Mouse (Mus musculus) gastrocnemius, adult 18-20 months (tissue): ENCODE results near the gene Ccdc63. TPM values are rescaled to one million over a fixed set of nuclear protein-coding genes. Genes with fewer than 3 reads are reported as not detected.
A peak's percentile ranks its signal among the peaks of the same experiment; 100 is the strongest.
"Not testable (repeated sequence)": the region's sequence is repeated elsewhere in the genome, so short reads cannot be mapped to it uniquely, and the experiment has no call there.

Source experiments
- DNase-seq: peaks from one replicate; pipeline ENCODE4 v3.0.0; 2021; ENCODE audit warnings: low spot score
- total RNA-seq, 2 experiments: library from RNA; stranded (reverse); gene quantifications; 2 replicates each; pipeline ENCODE4 v1.2.3; 2021

The Ccdc63 gene
- total RNA-seq, 2 experiments from 2014 or later, result not detected

- no peak for DNase-seq
Measured at GRCm38 (mm10) chr5:122149259-122149658, 8.6 kb upstream of the Ccdc63 start.

DNA sequence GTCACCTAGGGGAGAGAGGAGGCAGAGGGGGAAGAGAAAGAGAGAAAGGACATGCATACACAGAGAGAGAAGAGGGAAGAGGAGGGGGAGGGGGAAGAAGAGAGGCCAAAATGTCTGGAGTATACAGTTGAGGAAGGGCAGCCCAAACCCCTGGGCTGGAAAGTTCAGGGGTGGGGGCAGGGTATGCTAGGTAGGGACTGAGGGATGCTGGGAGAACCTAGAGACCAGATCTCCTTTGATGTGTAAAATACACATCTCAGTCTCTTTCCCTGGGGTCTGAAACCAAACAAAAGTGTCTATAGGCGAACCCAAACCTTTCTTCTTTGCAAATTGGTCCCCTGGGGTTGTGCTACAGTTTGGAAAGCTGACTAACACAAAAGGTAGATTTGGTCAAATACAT is 7.5 kb upstream of the Ccdc63 start:
- no peak for DNase-seq

DNA sequence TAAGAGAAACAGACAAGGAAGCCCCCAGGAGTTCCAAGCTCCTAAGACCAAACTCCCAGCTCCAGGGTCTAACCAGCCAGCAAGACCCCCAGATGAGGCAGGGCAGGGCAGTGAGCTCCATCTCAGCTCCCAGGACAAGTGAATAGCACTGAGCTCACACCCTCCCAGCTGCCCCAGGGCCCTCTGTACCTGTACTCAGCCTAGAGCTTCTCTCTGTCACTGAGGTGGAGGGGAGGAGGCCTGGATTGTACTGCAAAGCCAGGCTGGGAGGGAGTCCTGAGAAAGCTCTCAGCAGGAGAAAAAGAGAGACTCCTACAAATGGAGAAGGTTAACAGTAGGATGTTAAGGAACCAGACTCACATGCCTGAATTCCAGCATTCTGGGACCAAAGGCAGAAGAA is 6.0 kb upstream of the Ccdc63 start:
- DNase-seq, result no peak

DNA sequence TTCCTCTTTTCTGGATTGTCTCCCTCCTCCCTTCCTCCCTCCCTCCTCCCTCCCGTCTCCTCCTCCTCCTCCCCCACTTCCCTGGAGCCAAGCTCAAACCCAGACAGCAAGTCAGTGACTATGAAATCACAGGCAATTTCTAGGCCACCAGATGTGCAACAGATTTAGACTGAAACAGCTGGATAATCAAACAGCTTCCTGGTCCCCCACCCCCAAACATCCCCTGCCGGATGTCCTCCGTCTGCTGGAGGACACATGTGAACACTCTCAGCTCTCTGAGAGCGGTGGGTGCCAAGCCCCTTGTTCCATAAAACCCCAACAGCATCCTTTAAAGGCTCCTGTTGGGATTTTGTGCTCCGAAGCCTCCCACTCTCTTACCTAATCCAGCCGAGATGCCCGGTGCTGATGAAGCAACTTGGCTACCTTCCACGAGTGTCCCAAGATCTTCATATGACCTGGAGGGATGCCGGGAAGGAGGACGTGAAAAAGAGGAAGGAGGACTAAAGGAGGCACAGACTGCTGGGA is 5.5 kb upstream of the Ccdc63 start:
- peak; percentile 87 for DNase-seq

DNA sequence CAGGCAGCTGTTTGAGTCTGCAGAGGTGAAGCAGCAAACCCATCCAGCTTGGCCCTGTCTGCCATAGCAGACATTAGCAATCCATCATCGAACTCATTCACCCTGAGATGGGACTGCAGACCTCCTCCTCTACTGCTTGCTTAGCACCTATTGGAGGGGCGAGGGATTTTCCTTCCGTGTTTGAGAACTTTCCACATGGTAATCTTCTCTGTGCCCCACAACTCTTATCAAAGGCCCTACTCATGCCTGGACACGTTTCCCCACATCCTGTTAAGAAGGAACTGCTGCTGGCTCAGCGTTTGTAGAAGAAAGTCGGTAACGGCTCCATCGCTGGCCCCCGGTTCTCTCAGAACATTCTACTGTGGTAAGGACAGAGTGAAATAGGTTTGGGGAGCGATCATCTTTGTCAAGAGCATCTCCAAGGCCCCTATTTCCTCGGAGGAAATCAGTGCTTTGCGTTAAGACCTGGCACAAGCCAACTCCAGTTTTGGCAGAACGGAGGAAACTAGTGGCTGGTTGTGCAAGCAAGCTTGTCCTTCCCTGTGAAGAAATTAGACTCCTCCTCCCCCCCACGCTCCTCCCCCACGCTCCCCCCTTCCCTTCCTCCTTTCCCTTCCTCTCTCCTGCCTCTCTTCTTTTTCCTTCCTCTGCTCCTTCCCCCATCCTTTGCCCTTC is 4.9 kb upstream of the Ccdc63 start:
- DNase-seq, result peak; percentile 64

GRCm38 (mm10) chr5:122144825-122145224 is 4.2 kb upstream of the Ccdc63 start:
- DNase-seq, result no peak

DNA sequence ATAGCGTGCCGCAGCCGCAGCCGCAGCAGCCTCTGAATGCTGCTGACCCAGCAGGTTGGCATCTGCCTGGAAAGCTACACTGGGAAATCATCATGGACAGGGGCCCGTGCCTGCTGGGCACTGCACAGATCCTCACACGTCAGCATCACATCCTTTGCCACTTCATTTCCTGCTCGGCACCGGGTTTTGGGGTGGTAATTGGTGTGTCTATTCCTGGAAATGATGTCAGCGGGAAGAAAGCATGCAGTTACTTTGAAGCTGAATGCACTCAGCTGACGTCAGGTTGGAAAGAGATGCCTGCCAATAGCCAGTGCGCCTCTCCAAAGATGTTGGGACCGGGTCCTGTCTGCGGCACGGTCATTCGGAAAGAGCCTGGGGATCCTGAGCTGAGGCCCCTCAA is 2.9 kb upstream of the Ccdc63 start:
- DNase-seq, result peak; percentile 54

GRCm38 (mm10) chr5:122142230-122142992 is 1.8 kb upstream of the Ccdc63 start:
- no peak for DNase-seq

DNA sequence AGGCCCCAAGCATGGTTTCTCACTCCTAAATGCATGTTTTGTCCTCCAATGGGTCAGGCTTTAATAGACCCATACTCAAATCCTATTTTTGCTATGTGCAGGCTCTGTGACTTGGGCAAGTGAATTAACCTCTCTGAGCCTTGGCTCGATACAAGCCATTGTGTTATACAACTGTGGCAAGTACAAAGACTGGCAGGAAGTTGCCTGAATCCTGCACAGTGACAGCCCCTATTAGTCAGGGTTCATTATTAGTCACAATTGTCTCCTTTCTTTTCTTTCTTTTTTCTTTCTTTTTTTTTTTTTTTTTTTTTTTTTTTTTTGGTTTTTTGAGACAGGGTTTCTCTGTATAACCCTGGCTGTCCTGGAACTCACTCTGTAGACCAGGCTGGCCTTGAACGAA is 852 bp downstream of the Ccdc63 start:
- DNase-seq, result not testable (repeated sequence)

- DNase-seq, result no peak
Measured at GRCm38 (mm10) chr5:122138856-122139255, 1.8 kb downstream of the Ccdc63 start.

DNA sequence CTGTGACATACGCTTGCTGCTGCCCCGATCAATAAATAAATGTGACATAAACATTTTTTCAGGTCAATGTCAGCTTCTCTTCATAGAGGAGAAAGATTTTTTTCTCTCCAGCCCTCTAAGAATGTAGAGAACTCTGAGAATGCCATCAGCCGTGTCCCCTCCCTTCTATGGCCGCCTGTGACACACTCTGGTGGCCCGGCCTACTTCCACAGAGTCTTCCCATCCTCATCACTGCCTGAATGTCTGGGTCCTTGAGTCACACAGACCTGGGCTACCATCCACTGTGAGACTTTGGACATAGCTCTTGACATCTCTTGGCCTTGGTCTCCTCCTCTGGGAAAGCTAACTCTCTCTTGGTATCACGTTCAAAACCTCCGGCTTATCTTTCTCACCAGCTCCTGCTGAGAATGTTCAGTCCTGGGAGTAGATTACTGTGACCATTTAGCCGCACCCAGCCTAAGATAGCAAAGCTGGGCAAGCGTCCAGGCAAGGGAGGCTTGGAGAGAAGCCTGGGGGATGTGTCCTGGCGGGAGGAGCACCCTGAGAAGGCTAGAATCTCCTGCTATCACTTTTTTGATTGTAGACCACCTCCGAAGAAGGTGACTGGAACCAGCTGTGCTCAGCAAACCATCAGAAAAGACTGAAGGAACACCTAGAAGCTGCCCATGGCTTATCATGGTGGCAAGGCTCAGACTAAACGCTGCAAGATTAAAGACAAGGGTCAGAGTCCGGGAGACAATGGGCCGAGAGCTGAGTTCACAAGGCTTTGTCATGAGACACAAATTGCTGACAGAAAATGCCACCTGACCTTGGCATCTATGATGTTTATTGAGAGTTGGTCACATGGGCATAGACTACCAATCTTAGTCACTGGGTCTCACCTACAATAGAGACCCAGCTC is 3.9 kb downstream of the Ccdc63 start:
- peak; percentile 42 for DNase-seq

GRCm38 (mm10) chr5:122135290-122135882 is 5.2 kb downstream of the Ccdc63 start:
- DNase-seq, result no peak

DNA sequence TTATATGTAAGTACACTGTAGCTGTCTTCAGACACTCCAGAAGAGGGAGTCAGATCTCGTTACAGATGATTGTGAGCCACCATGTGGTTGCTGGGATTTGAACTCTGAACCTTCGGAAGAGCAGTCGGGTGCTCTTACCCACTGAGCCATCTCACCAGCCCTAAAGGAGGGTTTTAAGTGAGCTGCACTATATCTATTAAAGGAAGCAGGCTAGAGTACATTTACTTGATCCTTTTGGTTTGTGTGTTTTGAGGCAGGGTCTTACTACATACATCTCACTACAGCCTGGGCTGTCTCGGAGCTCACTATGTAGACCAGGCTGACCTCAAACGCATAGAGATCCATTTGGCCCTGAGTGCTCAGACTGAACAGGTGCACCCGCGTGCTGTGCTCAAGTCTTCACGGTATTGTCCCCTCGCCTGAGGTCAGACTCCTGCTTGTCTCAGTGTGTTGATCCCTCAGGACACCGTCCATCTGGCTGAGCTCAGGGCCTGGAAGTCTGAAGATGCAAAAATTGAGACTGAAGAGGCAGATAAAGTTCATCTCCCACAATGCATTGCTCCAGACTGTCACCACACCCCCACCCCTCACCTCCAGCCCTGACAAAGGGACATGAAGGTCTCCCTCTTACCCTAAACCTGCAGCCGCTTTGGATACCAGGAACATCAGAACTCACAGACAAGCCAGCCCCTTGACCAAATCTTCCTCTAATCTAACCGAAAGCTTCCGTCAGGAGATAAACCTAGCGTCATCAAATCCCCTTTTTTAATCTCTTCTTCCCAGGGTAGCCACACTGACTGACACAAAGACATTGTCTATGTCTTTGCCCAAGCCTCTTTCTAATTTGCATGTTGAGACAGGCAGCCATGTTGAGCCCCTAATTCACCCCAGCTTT is 6.0 kb downstream of the Ccdc63 start:
- no peak for DNase-seq

GRCm38 (mm10) chr5:122133050-122133389 is 7.6 kb downstream of the Ccdc63 start:
- no peak for DNase-seq

- no peak for DNase-seq
Measured at GRCm38 (mm10) chr5:122132167-122133049, 8.2 kb downstream of the Ccdc63 start.

DNA sequence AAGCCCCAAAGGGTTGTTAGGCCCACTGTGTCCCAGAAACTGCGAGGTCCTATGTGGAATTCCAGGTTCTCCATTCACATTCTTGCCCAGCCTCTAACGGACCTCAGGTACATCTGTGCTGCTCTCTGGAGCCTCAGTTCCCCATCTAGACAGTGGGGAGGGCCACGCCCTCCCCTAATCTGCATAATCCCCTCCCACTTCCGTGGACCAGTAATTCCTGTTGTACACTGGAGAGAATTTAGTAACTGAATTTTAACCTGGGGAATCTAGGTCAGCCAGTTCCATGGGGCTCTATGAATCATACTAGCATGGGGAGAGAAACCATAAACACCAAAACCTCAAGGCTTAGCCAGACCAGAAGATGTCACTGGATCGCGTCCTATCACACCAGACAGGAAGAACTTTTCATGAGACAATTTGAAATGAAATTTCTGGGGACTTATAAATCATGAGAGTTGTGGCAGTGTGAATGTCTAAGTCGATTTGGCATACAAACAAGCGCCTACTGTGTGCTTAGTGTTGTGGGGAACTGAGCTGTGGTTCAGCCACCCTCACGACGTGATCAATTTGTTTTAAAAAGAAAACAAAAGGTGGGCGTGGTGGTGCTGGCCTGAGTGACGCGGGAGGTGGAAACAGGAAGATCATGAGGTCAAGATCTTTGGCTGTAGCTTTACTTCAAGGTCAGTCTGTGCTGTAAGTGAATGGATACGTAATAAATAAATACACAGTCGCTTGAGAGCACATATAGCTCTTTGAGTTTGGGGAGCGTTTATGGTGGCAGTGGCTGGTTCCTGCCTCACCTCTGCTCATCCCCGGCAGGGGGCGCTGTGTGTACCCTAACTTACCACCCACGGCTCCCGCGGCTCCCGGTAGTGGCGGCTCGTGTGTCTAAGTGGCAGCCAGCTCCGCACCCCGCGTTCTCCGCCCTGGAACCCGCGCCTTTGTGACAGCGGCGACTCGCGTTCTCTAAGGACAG is 9.3 kb downstream of the Ccdc63 start:
- DNase-seq, result peak; percentile 84

- DNase-seq, result no peak
Measured at GRCm38 (mm10) chr5:122130341-122130998, 10.2 kb downstream of the Ccdc63 start.
